Mouse (Mus musculus) ES-Bruce4 (cell line): ENCODE data around the gene Clcn7. TPM values are rescaled to one million over a fixed set of nuclear protein-coding genes. Genes with fewer than 3 reads are reported as not detected.

Experiments used
- H3K27ac ChIP-seq: 2 replicates; pipeline ENCODE4 v1.5.1; 2012; ENCODE audit warnings: low read length, inconsistent platforms; ENCODE audit not compliant: insufficient read depth
- H3K27me3 ChIP-seq: 2 replicates; pipeline ENCODE4 v1.6.1; 2012; ENCODE audit warnings: mild to moderate bottlenecking, low read length, inconsistent platforms; ENCODE audit not compliant: control insufficient read depth, poor library complexity, insufficient read depth, severe bottlenecking
- H3K36me3 ChIP-seq: 2 replicates; pipeline ENCODE4 v1.6.1; 2012; ENCODE audit warnings: inconsistent platforms, mild to moderate bottlenecking, low read length, moderate library complexity; ENCODE audit not compliant: control insufficient read depth, poor library complexity, insufficient read depth, severe bottlenecking
- H3K4me1 ChIP-seq: one replicate; pipeline ENCODE4 v1.8.1; 2011; ENCODE audit warnings: low read length; ENCODE audit not compliant: control insufficient read depth, insufficient read depth
- H3K4me3 ChIP-seq: 2 replicates; pipeline ENCODE4 v1.5.1; 2011; ENCODE audit warnings: low read depth, mild to moderate bottlenecking, low read length
- H3K9ac ChIP-seq: 2 replicates; pipeline ENCODE4 v1.6.1; 2012; ENCODE audit warnings: low read depth, mild to moderate bottlenecking, inconsistent platforms; ENCODE audit not compliant: poor library complexity, severe bottlenecking
- H3K9me3 ChIP-seq: replicated peaks from 2 replicates; pipeline ENCODE4 v1.6.1; 2012; ENCODE audit warnings: mild to moderate bottlenecking, low read length, inconsistent platforms; ENCODE audit not compliant: control insufficient read depth, poor library complexity, insufficient read depth, severe bottlenecking
- CTCF ChIP-seq: IDR thresholded peaks from one replicate; pipeline ENCODE4 v1.8.1; 2011; ENCODE audit warnings: low read depth, low read length
- EP300 ChIP-seq: IDR thresholded peaks from 2 replicates; pipeline ENCODE4 v1.6.1; 2011; ENCODE audit warnings: low read depth, low read length; ENCODE audit not compliant: insufficient read depth
- POLR2A ChIP-seq: IDR thresholded peaks from one replicate; pipeline ENCODE4 v1.8.1; 2011; ENCODE audit warnings: low read length; ENCODE audit not compliant: insufficient read depth
- polyA plus RNA-seq: library from polyadenylated mRNA; stranded (reverse); fragments of >200 nt; gene quantifications from 2 replicates; pipeline ENCODE4 v1.2.4, GENCODE M21; 2011; ENCODE audit warnings: low read depth; ENCODE audit not compliant: missing spikeins, insufficient read depth, insufficient read length

Gene Clcn7
- polyA plus RNA-seq, 1 experiment = 16.0 TPM

DNA sequence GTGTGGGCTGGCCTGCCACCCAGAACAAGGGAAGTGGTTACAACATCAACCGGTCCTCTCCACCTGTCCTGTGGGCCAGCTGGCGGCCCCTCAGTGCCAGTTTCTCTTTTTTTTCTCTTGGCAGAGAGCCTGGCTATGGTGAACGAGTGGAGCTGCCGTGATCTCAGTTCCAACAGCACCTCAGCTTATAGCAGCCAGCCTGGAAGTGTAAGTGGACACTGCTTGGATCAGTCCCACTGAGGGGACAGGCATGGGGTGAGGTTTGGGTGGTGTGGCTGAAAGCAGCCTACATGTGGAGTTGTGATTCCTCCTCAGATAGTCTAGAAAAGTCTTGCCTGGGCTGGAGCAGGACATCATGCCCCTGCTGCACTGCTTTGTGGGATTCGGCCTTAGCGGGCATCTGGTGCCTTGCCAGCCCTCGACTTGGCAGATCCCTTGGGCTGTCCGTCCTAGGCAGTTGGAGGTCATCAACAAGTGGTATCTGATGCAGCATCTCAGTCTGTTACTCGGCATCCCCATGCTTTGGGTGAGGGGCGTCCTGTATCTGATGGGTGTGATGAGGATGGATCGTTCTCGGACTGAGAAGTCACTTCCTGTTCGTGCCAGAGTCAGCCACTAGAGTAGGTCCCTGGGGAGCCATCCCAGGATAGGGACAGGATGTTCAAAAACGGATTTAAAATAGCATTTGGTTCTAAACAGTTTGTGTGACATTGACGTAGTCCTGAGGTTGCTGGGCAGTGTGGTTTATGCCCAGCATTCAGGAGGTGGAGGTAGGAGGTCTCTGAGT, 77.7 kb downstream of the Clcn7 start:
- H3K9ac ChIP-seq = no peak overlapping the region
- H3K27me3 ChIP-seq = no peaks in the 10 kb centered on the region
- no peak for TF ChIP-seq CTCF
- no peak for TF ChIP-seq POLR2A
- no peaks in the 10 kb centered on the region for H3K4me1 ChIP-seq
- H3K27ac ChIP-seq = no peak overlapping the region
- peaks cover 16% of the 10 kb centered on the region for H3K36me3 ChIP-seq
- no peaks in the 10 kb centered on the region for H3K9me3 ChIP-seq
- no peak overlapping the region for H3K4me3 ChIP-seq

DNA sequence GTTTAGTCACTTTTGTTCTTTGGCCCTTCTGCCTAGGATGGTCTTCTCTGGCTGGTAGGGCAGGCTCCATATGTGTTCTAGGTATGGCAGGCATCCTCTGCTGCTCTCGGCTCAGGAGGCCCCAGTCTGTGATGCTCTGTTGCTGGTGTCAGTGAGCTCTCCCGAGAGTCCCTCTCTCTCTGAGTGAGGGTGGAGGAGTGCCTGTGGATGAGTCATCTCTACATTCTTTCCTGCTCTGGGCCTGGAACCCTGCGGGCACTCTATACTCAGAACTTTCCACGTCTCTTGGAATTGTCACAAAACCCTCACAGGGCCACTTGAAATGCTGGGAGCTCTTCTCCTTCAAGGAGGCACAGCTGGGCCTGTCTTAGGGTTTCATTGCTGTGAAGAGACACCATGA, 78.5 kb downstream of the Clcn7 start:
- H3K9me3 ChIP-seq = no peaks in the 10 kb centered on the region
- H3K36me3 ChIP-seq = peaks cover 16% of the 10 kb centered on the region
- TF ChIP-seq EP300 (no peak), POLR2A (no peak), CTCF (no peak)
- H3K27me3 ChIP-seq = no peaks in the 10 kb centered on the region
- no peak overlapping the region for H3K27ac ChIP-seq
- H3K4me3 ChIP-seq = no peak overlapping the region
- no peak overlapping the region for H3K9ac ChIP-seq
- H3K4me1 ChIP-seq = no peaks in the 10 kb centered on the region

Other genes with a start within 250 kb of the Clcn7 start
- gene Nubp2, start 247.0 kb upstream of the Clcn7 start, polyA plus RNA-seq = 29.8 and 39.0 TPM in 2 replicates
- gene Spsb3, start 246.7 kb upstream of the Clcn7 start, polyA plus RNA-seq = 10.5 and 13.8 TPM in 2 replicates
- 4.0 and 6.8 TPM in 2 replicates for gene Eme2, start 238.3 kb upstream of the Clcn7 start, polyA plus RNA-seq
- 29.9 and 35.5 TPM in 2 replicates for gene Mrps34, start 238.3 kb upstream of the Clcn7 start, polyA plus RNA-seq
- 31.1 and 32.3 TPM in 2 replicates for gene Nme3, start 236.9 kb upstream of the Clcn7 start, polyA plus RNA-seq
- 54.8 and 59.5 TPM in 2 replicates for gene Mapk8ip3, start 196.4 kb upstream of the Clcn7 start, polyA plus RNA-seq
- gene Jpt2, start 172.7 kb upstream of the Clcn7 start, polyA plus RNA-seq = 220 and 226 TPM in 2 replicates
- gene Cramp1l, start 117.6 kb upstream of the Clcn7 start, polyA plus RNA-seq = 18.1 and 19.4 TPM in 2 replicates
- gene Ift140, start 117.3 kb upstream of the Clcn7 start, polyA plus RNA-seq = 24.2 and 32.6 TPM in 2 replicates
- 0.70 TPM in 1 of 2 replicates, not detected in the other for gene Tmem204, start 49.8 kb upstream of the Clcn7 start, polyA plus RNA-seq
- 17.1 and 18.3 TPM in 2 replicates for gene Telo2, start 17.4 kb upstream of the Clcn7 start, polyA plus RNA-seq
- gene Ptx4, start 12.6 kb upstream of the Clcn7 start, polyA plus RNA-seq = not detected in 2 replicates
- gene Ccdc154, start 29.1 kb downstream of the Clcn7 start, polyA plus RNA-seq = not detected in 2 replicates
- gene Gm38655, start 42.1 kb downstream of the Clcn7 start, polyA plus RNA-seq = not detected in 2 replicates
- 13.6 and 14.9 TPM in 2 replicates for gene BC003965, start 51.2 kb downstream of the Clcn7 start, polyA plus RNA-seq
- gene Unkl, start 55.0 kb downstream of the Clcn7 start, polyA plus RNA-seq = 21.1 and 22.9 TPM in 2 replicates
- 15.2 and 19.5 TPM in 2 replicates for gene Gnptg, start 106.7 kb downstream of the Clcn7 start, polyA plus RNA-seq
- gene Tsr3, start 106.8 kb downstream of the Clcn7 start, polyA plus RNA-seq = 23.5 and 25.2 TPM in 2 replicates
- gene Baiap3, start 123.0 kb downstream of the Clcn7 start, polyA plus RNA-seq = 1.3 and 1.6 TPM in 2 replicates
- 430 and 432 TPM in 2 replicates for gene Ube2i, start 141.2 kb downstream of the Clcn7 start, polyA plus RNA-seq
- not detected in 2 replicates for gene Prss34, start 165.0 kb downstream of the Clcn7 start, polyA plus RNA-seq
- not detected in 2 replicates for gene Prss28, start 175.3 kb downstream of the Clcn7 start, polyA plus RNA-seq
- not detected in 2 replicates for gene Prss29, start 185.3 kb downstream of the Clcn7 start, polyA plus RNA-seq
- gene Tpsab1, start 212.2 kb downstream of the Clcn7 start, polyA plus RNA-seq = not detected in 2 replicates
- not detected in 2 replicates for gene Tpsb2, start 232.9 kb downstream of the Clcn7 start, polyA plus RNA-seq
- gene Tpsg1, start 235.9 kb downstream of the Clcn7 start, polyA plus RNA-seq = not detected in 2 replicates